Mouse (Mus musculus): ENCODE measurements around the gene Gpha2.

DNA sequence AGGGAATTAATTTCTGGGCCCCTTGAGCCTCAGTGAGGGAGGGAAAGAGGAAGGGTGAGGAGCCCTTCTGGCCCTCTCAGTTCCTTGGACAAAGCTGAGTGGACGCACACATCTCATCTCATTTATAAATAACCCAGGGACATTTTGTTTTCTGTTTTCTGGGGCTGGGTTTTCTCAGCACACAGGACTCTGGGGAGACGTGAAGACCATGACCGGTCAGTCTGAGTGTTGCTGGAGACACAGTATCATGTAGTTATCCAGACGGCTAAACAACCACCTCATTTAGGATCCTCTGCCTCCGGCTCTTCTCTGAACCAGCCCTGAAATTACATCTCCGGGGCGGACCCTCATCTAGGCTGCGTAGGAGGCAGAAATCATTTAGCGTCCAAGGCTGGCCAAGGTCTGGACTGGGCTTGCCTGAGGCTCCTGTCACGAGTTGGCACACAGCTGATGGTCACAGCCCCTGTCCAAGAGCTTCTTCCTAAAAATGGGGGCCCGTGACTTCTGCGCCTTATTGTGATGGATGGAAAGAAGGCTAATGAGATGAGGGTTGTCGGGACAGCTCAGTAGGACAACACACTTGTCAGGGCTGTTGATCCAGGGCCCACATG lies 47.9 kb downstream of the Gpha2 start:
- TF ChIP-seq CTCF (IDR thresholded peaks at IDR 0.05; ENCODE audit: control insufficient read depth, insufficient read depth, low read length) (no peak), POLR2A (IDR thresholded peaks at IDR 0.05; ENCODE audit: borderline replicate concordance, control insufficient read depth, low read depth, low read length) (no peak)
